ENCODE assay signal across 8 mouse cellular contexts in the genomic region with DNA sequence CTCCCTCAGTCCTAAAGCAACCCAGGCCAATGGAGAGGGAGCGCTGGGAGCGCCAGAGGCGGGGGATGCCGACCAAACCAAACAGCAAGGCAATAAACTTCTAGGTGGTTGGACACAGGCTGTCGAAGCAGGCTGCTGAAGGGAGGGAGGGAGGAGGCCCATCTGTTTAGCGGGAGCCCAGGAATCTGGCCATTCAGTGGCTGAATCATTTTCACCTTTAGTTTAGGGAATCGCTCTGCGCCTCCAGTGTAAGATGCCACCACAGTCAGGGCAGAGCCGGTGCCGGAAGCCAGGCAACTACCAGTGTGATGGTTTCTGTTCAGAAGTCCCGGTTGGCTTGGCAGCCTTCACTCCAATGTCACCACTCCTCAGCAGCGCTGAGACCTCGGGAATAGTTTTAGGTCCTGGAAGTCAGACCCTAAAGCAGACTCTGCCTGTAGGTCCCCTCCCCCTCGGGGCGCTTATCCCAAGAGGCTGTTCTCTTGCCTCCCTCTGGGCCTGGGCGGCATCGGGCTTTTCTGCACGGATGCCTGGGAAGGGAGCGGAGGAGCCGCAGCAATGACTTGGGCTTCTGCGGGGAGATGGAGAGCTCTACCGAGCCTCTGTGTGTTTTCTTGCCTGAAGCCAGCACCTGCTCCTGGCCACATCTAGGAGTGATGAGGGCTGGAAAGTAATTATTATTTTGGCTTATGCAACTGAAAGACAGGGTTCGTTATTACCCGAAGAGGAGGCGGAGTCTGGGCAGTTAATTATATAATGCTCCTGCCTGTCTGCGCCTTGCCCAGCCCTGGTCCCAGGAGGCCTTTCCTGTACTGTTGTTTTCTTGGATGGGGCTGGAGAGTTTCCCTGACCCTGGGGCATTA. TPM values are rescaled to one million over a fixed set of nuclear protein-coding genes. Genes with fewer than 3 reads are reported as not detected.
A peak's percentile ranks its signal among the peaks of the same experiment; 100 is the strongest.
DNase-seq lines count a peak whose midpoint lies in the region; ATAC-seq lines count a peak whose summit lies in the region.

No protein-coding gene starts in this region.

- peaks cover 31% of the 10 kb centered on the region for H3K4me1 ChIP-seq in forebrain, embryonic 15.5 days
- H3K4me1 ChIP-seq in neural tube, embryonic 12.5 days: peaks cover 29% of the 10 kb centered on the region

- H3K27ac ChIP-seq in forebrain, embryonic 15.5 days (replicated peaks): peak overlapping the region; percentile 51; the same call in 1 of the 2 replicates
- H3K27ac ChIP-seq in neural tube, embryonic 12.5 days: no peak overlapping the region

- no peaks in the 10 kb centered on the region for H3K36me3 ChIP-seq in forebrain, embryonic 15.5 days
- H3K36me3 ChIP-seq in neural tube, embryonic 12.5 days: no peaks in the 10 kb centered on the region

- H3K9me3 ChIP-seq in forebrain, embryonic 15.5 days: no peaks in the 10 kb centered on the region
- H3K9me3 ChIP-seq in neural tube, embryonic 12.5 days: no peaks in the 10 kb centered on the region

- peak overlapping the region; percentile 80 for H3K4me3 ChIP-seq in forebrain, embryonic 15.5 days
- H3K4me3 ChIP-seq in neural tube, embryonic 12.5 days: peak overlapping the region; percentile 57

- peak; percentile 34 for DNase-seq in kidney, adult 9 months
- DNase-seq in kidney, postnatal 25 days: no peak
- peak; percentile 52 to 67 for DNase-seq in layer of hippocampus, postnatal 14 days (ENCODE audit: low spot score in 2 of 2)
- no peak for DNase-seq in heart, adult 9 months (ENCODE audit: low spot score in 2 of 2)
- DNase-seq in spleen, postnatal 10 days (ENCODE audit: low spot score in 2 of 2): no peak
- DNase-seq in adipocyte (ENCODE audit: low spot score): no peak

- peaks cover 24% of the 10 kb centered on the region for H3K27me3 ChIP-seq in forebrain, embryonic 15.5 days
- H3K27me3 ChIP-seq in neural tube, embryonic 12.5 days (replicated peaks): peaks cover 56% of the 10 kb centered on the region

- peak overlapping the region; percentile 75 for H3K4me2 ChIP-seq in forebrain, embryonic 15.5 days (replicated peaks)
- peak overlapping the region; percentile 71 for H3K4me2 ChIP-seq in neural tube, embryonic 12.5 days (replicated peaks)

- peak overlapping the region; percentile 73 for H3K9ac ChIP-seq in forebrain, embryonic 15.5 days (replicated peaks)
- H3K9ac ChIP-seq in neural tube, embryonic 12.5 days: peak overlapping the region; percentile 68

- WGBS in forebrain, embryonic 15.5 days: 4% methylated on average over 26 of the region's 26 CpGs
- WGBS in neural tube, embryonic 12.5 days: 3% methylated on average over 26 of the region's 26 CpGs

- ATAC-seq in forebrain, embryonic 15.5 days (replicated peaks): peak; percentile 15; the same call in 1 of the 2 replicates
- ATAC-seq in neural tube, embryonic 12.5 days (ENCODE audit: low FRiP score, low read depth): peak; percentile 44; the same call in 1 of the 2 replicates

RNA-seq across cellular contexts. Expression of a gene that starts 2.3 kb away (rescaled TPM):
- 79.9 and 82.5 TPM in 2 replicates for polyA plus RNA-seq in forebrain, embryonic 15.5 days (2015; fragmentation: Nextera tagmentation; extraction: Ambion mirVana)
- 100 to 1,000 TPM; 212 to 217 TPM for total RNA-seq in layer of hippocampus, postnatal 14 days (2021)
- 59.1 and 66.9 TPM in 2 replicates for polyA plus RNA-seq in neural tube, embryonic 12.5 days (2016; fragmentation: Nextera tagmentation; extraction: Ambion mirVana)

Comparison
In these comparisons a context has a peak if more than half of its experiments do, and no peak if none do; other contexts are left out.
1. DNase-seq: peak in kidney, adult 9 months (single experiment) and layer of hippocampus, postnatal 14 days (2 of 2); none in kidney, postnatal 25 days (0 of 2), heart, adult 9 months (0 of 2), spleen, postnatal 10 days (0 of 2) and adipocyte (single experiment).